Mouse (Mus musculus): ENCODE results near the gene Plppr3. TPM values are rescaled to one million over a fixed set of nuclear protein-coding genes. Genes with fewer than 3 reads are reported as not detected.
A peak's percentile ranks its signal among the peaks of the same experiment; 100 is the strongest.

The Plppr3 gene
- polyA plus RNA-seq (2015; fragmentation: Nextera tagmentation; extraction: Ambion mirVana): 15.8 and 16.4 TPM in 2 replicates

DNA sequence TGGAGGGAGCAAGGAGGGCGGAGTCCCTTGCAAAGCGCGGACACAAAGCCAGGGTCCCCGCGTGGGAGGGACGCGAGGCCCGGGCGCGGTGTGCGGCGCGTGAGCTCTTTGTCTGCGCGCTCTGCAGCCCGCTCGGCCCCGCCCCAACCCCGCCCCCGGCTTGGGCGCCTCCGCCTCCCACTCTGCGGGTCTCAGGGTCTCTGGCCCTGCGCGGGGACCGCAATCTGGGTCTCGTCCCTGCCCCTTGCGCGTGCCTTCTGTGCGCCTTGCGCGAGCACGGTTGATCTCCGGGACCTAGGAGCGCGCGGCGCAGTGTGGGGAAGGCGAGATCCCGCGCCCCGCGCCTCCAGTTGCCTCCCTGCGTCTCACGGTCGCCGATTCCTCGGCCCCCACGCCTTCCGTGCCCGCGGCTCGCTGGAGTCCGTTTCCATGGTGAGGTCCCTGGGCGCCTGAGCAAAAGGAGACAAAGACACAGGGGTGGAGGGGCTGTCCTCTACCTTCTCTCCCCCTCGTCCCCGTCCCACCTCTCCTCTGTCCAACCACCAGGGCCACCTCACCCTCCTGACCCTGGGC, at the start of gene Plppr3, which contains the start of gene Prtn3:
Gene Plppr3 (minus strand): TSS at position 345 of the 573 bp plus-strand sequence.
Gene Prtn3 (plus strand): TSS at position 187 of the 573 bp plus-strand sequence.
- H3K9ac ChIP-seq: peak within 1 kb of the TSS; percentile 88
- peak; percentile 30 for ATAC-seq (ENCODE audit: extremely low read depth, insufficient number of reproducible peaks, low FRiP score, low TSS enrichment)
- H3K4me1 ChIP-seq: peaks cover 24% of the 10 kb centered on the region
- H3K36me3 ChIP-seq: no peaks in the 10 kb centered on the region
- no peak within 1 kb of the TSS; the same call in 1 of the 2 replicates for H3K27ac ChIP-seq (replicated peaks)
- WGBS: 1% methylated on average over 49 of the region's 57 CpGs
- peak within 1 kb of the TSS; percentile 94 for H3K4me2 ChIP-seq
- H3K9me3 ChIP-seq: no peaks in the 10 kb centered on the region
- peak within 1 kb of the TSS; percentile 72 for H3K4me3 ChIP-seq
- H3K27me3 ChIP-seq (replicated peaks): peaks cover 24% of the 10 kb centered on the region; the same call in 1 of the 2 replicates

- 1% methylated on average over 34 of the region's 34 CpGs for WGBS
- peak overlapping the region; percentile 68 for H3K9ac ChIP-seq
Observed at GRCm38 (mm10) chr10:79921572-79921971, 47.1 kb upstream of the Plppr3 start.

DNA sequence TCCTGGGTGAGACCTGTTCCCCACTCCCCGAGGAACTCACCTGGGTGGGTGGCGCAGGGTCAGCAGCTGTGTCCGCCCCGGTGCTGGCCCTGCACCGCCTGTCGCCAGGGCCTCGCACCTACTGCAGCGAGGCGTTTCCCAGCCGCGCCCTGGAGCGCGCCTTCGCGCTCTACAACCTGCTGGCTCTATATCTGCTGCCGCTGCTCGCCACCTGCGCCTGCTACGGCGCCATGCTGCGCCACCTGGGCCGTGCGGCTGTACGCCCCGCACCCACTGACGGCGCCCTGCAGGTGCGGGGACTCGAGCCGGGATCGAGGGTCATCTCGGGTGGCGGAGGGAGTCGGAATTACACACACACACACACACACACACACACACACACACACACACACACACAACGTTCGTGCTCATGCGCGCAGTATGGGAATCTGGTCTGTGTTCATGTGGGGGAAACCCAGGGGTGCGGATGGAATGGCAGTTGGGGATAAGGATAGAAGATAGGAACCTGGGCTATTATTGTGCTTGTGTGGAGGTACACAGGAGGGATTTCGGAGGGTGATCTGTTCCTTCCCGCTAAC, 46.6 kb upstream of the Plppr3 start, which contains the start of gene R3hdm4:
Gene R3hdm4 (minus strand): TSS at position 251 of the 578 bp plus-strand sequence.
- Histone ChIP-seq H3K4me3 (peak within 1 kb of the TSS; percentile 45), H3K27ac (replicated peaks) (no peak within 1 kb of the TSS), H3K4me1 (peaks cover 46% of the 10 kb centered on the region), H3K9ac (peak within 1 kb of the TSS; percentile 68), H3K27me3 (replicated peaks) (peaks cover 70% of the 10 kb centered on the region), H3K4me2 (peak within 1 kb of the TSS; percentile 68), H3K36me3 (no peaks in the 10 kb centered on the region), H3K9me3 (no peaks in the 10 kb centered on the region)
- 7% methylated on average over 35 of the region's 41 CpGs for WGBS
- ATAC-seq (ENCODE audit: extremely low read depth, insufficient number of reproducible peaks, low FRiP score, low TSS enrichment): no peak

More at GRCm38 (mm10) chr10:79921572-79921971, 47.1 kb upstream of the Plppr3 start:
- Histone ChIP-seq H3K27me3 (replicated peaks) (peaks cover 70% of the 10 kb centered on the region), H3K27ac (replicated peaks) (no peak overlapping the region), H3K36me3 (no peaks in the 10 kb centered on the region), H3K4me1 (peaks cover 47% of the 10 kb centered on the region), H3K9me3 (no peaks in the 10 kb centered on the region), H3K4me3 (peak overlapping the region; percentile 45), H3K4me2 (peak overlapping the region; percentile 68)
- ATAC-seq (ENCODE audit: extremely low read depth, insufficient number of reproducible peaks, low FRiP score, low TSS enrichment): no peak

- Histone ChIP-seq H3K9ac (no peak overlapping the region), H3K27ac (replicated peaks) (no peak overlapping the region), H3K4me1 (peaks cover 46% of the 10 kb centered on the region), H3K4me2 (peak overlapping the region; percentile 68), H3K9me3 (no peaks in the 10 kb centered on the region), H3K36me3 (no peaks in the 10 kb centered on the region), H3K27me3 (replicated peaks) (peaks cover 70% of the 10 kb centered on the region), H3K4me3 (peak overlapping the region; percentile 45)
- WGBS: 21% methylated on average over 26 of the region's 26 CpGs
- no peak for ATAC-seq (ENCODE audit: extremely low read depth, insufficient number of reproducible peaks, low FRiP score, low TSS enrichment)
Observed at GRCm38 (mm10) chr10:79920056-79920890, 45.8 kb upstream of the Plppr3 start.

GRCm38 (mm10) chr10:79919251-79919849, 44.9 kb upstream of the Plppr3 start:
- 4% methylated on average over 21 of the region's 21 CpGs for WGBS
- peaks cover 70% of the 10 kb centered on the region for H3K27me3 ChIP-seq (replicated peaks)
- no peak for ATAC-seq (ENCODE audit: extremely low read depth, insufficient number of reproducible peaks, low FRiP score, low TSS enrichment)
- no peaks in the 10 kb centered on the region for H3K9me3 ChIP-seq
- H3K9ac ChIP-seq: peak overlapping the region; percentile 26; the same call in 1 of the 2 replicates
- H3K4me3 ChIP-seq: peak overlapping the region; percentile 67
- H3K27ac ChIP-seq (replicated peaks): no peak overlapping the region
- H3K4me2 ChIP-seq: peak overlapping the region; percentile 60
- peaks cover 55% of the 10 kb centered on the region for H3K4me1 ChIP-seq
- no peaks in the 10 kb centered on the region for H3K36me3 ChIP-seq

- Histone ChIP-seq H3K27me3 (replicated peaks) (peaks cover 62% of the 10 kb centered on the region), H3K36me3 (peaks cover under 1% of the 10 kb centered on the region; the same call in 1 of the 2 replicates), H3K4me1 (peaks cover 63% of the 10 kb centered on the region), H3K9me3 (no peaks in the 10 kb centered on the region), H3K4me2 (peak overlapping the region; percentile 60), H3K4me3 (peak overlapping the region; percentile 67), H3K9ac (peak overlapping the region; percentile 60), H3K27ac (replicated peaks) (no peak overlapping the region)
- ATAC-seq (ENCODE audit: extremely low read depth, insufficient number of reproducible peaks, low FRiP score, low TSS enrichment): no peak
- WGBS: 7% methylated on average over 35 of the region's 35 CpGs
Observed at GRCm38 (mm10) chr10:79918231-79919078, 44.0 kb upstream of the Plppr3 start.

DNA sequence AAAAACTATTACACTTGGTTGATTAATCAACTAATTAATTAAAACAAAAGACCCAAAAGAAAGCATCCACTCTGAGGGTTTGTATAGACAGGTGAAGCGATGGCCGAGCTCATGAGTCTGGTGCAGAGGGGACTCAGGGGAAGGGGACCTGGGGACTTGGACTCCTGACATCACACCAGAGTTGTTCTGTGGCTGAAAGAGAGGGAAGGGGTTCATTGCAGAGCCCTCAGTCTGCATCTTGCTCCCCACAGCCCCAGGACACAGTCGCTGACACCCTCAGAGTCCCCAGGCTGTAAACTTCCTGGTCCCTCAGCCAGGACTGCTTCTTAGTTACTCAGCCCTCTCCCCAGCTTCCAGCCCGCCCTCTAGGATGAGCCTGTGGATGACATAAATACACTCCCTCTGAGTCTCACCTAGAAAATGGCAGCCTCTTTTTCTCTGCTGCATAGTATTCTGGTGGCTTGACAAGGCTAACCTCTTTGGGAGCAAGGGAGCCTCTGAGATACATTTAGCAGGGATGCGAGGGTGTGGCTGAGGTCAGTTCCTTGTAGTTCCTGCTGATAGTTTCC, 43.2 kb upstream of the Plppr3 start:
- peak overlapping the region; percentile 94 for H3K9ac ChIP-seq
- no peak for ATAC-seq (ENCODE audit: extremely low read depth, insufficient number of reproducible peaks, low FRiP score, low TSS enrichment)
- peaks cover 9% of the 10 kb centered on the region for H3K36me3 ChIP-seq
- H3K4me3 ChIP-seq: peak overlapping the region; percentile 67
- H3K27ac ChIP-seq (replicated peaks): no peak overlapping the region
- H3K4me2 ChIP-seq: peak overlapping the region; percentile 86
- no peaks in the 10 kb centered on the region for H3K9me3 ChIP-seq
- H3K4me1 ChIP-seq: peaks cover 63% of the 10 kb centered on the region
- H3K27me3 ChIP-seq (replicated peaks): peaks cover 54% of the 10 kb centered on the region
- WGBS: 59% methylated on average over 5 of the region's 5 CpGs

- Histone ChIP-seq H3K4me1 (peaks cover 63% of the 10 kb centered on the region), H3K36me3 (peaks cover 15% of the 10 kb centered on the region), H3K27ac (replicated peaks) (peak within 1 kb of the TSS; percentile 54), H3K9me3 (no peaks in the 10 kb centered on the region), H3K27me3 (replicated peaks) (peaks cover 47% of the 10 kb centered on the region), H3K9ac (peak within 1 kb of the TSS; percentile 94), H3K4me3 (peak within 1 kb of the TSS; percentile 67), H3K4me2 (peak within 1 kb of the TSS; percentile 86)
- 2% methylated on average over 42 of the region's 42 CpGs for WGBS
- peak; percentile 66 for ATAC-seq (ENCODE audit: extremely low read depth, insufficient number of reproducible peaks, low FRiP score, low TSS enrichment)
Observed at GRCm38 (mm10) chr10:79916808-79917531, 42.5 kb upstream of the Plppr3 start, which contains the start of gene Kiss1r. Gene Kiss1r (plus strand): TSS chr10:79916971.

- Histone ChIP-seq H3K36me3 (peaks cover 24% of the 10 kb centered on the region), H3K9ac (peak overlapping the region; percentile 94), H3K4me2 (peak overlapping the region; percentile 86), H3K9me3 (no peaks in the 10 kb centered on the region), H3K4me3 (peak overlapping the region; percentile 67), H3K4me1 (peaks cover 55% of the 10 kb centered on the region), H3K27ac (replicated peaks) (peak overlapping the region; percentile 54; the same call in 1 of the 2 replicates), H3K27me3 (replicated peaks) (peaks cover 39% of the 10 kb centered on the region)
- no peak for ATAC-seq (ENCODE audit: extremely low read depth, insufficient number of reproducible peaks, low FRiP score, low TSS enrichment)
- 11% methylated on average over 8 of the region's 8 CpGs for WGBS
Observed at GRCm38 (mm10) chr10:79916081-79916480, 41.6 kb upstream of the Plppr3 start.
